Mouse (Mus musculus): Measurements from ENCODE around the gene Palmd.

Palmd gene

DNA sequence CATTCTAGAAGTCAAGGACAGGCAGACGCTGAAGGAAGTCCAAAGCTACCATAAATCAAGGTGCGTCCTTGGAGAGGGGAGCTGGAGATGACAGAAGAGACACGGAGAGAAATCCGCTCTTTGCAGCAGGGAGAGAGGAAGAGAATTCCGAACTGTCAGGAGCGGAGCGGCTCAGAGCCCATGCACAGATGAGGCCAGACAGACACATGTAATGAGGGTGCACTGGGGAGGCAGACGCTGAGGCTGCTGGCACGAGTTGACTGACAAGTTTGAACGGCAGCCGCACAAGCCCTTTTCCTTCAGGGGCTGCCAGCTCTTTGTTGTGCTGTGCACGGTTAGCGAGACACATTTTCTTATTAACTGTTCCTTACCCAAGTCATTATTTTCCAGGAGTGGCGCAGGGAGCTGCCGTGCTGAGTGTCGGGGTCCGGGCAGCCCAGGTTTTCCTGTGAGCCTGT lies at the start of gene Palmd:
Gene Palmd (minus strand): TSS at position 448 of the 458 bp plus-strand sequence.
- DNase-seq (ENCODE audit: low spot score), result peak; percentile 66

DNA sequence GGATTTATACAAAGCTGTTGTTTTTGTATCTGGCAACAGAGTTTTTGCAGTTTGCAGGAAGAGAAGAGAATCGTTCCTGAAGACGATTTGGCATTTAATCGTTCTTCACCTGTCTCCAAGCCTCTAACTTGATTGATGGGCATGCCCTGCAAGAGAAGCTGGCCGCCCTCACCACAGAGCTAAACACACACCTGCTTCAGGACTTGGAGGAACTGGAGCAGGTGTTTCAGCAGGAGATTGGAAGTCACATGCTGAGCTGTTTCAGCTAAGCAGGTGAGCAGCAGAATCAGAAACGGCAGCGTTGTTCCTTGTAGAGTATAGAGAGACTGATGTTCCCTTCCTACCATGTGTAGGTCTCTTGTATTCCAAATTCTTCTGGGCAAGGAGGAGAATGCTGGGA lies 41.4 kb upstream of the Palmd start:
- DNase-seq (ENCODE audit: low spot score), result no peak

DNA sequence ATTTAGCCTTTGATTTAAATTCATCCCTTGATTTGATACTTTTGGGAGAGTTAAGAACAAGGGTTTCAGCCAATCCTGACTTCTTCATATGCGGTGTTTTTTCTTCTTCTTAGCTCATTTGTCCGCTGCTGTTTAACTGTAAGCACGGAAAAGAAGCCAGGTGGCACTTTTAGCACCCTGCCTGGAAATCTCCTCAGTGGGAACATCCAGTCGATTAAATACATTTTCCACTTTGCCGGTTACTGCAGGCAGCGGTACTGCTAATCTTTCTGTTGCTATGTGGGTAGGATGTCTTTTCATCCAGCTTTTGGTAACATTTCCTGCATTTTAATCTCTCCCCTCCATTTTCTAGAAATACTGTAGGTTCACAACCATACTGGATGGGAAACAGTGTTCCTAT lies 38.6 kb upstream of the Palmd start:
- no peak for DNase-seq (ENCODE audit: low spot score)

DNA sequence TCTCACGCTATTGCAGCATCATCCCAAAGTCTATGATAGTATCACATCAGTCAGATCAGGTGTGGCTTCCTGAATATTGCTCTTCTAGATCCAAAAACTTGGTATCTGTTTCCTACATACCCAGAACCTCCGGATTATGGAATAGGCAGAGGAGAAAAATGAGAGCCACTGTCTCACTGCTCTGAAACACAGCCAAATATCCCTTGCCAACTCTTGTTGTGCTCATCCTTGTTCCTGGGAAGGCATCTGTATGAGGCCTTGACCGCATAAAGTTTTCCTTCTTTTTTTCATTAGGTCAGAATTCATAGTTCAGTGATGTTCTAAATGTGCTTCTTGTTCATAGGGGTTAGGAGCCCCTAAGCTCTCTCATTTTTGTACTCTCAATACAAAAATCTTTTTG lies 37.8 kb upstream of the Palmd start:
- no peak for DNase-seq (ENCODE audit: low spot score)

DNA sequence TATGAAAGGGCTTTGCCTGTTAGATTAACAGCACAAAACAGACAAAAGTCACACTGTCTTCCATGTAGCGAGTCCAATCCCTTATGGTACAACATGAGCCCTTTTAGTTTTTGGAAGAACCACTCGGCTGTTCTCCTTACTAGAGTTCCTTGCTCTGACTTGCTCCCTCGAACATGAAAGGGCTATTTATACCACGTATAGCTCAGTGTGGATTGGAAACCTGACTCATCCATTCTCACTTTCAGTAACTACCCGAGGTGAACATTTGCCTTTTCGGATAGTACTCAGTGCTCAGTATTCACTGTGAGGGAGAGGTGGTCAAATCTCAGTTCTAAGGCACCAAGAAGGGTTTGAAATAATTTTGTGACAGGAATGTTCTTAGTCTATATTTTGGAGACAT lies 34.6 kb upstream of the Palmd start:
- no peak for DNase-seq (ENCODE audit: low spot score)

DNA sequence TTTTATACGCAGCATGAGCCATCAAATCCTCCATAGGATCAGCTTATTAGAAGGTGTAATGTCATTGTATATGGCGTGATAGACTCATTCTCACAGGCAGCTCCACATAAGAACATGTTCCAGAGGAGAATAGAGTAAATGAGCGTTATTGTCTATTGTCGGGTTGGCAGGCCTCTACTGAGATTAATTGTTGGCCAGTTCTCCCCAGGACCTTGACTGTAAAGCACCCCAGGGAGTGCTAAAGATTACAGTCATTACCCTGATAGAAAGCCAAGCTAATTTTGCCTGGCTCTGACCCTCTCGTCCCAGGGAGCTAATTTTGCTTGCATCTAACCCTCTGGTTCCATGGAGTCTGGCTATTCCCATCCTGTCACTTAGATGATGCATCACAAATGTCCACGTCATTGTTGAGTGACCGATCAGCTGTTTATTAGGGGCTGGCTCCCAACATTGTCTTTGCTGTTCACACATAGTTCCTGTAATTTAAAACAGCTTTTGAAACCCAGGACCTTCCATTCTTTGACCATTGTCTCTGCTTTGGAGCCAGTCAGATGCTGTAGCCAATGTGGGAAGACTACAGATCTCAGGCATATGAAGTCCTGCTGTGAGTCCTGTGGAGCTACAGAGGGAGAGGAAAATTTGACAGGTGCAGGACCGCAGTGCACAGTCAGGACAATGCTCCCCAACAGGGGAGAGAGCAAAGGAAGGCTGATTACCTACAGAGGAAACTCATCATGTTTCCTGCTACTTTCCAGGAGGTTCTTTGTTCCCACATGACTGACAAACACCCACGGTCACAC lies 33.1 kb upstream of the Palmd start:
- DNase-seq (ENCODE audit: low spot score), result no peak

DNA sequence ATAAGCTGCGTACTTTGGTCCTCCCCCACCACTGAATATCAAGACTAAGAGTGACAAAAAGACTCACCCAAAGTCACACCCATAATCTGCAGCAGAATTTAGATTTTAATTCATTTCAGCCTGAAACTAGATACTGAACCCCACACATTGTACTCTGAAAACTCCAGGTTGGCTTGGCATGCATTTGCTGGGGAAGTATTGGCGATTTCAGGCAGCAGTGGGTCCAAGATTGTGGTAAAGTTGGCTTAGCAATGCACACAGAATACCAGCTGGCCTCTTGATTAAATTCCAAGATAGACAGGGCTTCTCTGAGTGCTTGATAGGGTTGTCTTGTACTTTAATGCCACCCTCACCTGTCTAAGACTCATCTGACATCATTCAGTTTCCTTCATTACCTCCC lies 24.2 kb upstream of the Palmd start:
- no peak for DNase-seq (ENCODE audit: low spot score)

DNA sequence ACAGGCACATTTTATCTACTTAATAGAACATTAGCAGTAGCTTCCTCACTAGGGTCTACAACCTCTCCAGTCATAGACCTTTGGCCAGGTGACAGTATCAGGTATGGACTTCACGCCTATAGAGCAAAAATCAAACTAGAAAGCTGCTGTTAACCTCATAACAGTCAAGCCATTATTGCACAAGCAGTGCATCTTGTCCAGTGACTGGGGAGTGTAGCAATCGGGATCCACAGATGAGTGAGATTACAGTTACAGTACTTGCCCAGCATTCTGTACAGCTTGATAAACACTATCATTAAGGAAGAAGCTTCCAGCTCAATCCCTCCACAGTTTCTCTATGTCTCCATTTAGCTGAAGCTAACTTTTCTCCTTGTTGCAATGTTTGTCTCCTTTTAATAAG lies 22.4 kb upstream of the Palmd start:
- DNase-seq (ENCODE audit: low spot score), result no peak

DNA sequence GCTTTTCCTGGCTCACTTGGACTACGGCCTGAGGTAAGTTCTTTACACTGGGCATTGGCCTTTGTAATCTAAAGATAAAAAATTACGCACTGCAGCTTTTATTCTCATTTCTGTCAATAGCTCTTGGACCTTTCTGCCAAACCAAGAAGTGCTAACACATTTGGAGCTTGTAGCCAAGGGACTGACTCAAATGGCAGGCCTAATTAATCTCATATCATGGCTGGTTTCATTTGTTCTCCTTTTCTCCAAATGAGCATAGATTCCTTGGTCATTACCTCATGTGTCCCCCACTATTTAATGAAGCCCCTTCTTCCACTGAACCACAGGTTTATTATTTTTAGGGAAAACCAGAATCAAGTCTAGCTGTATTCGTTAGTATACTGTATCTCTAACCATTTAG lies 19.4 kb upstream of the Palmd start:
- DNase-seq (ENCODE audit: low spot score), result no peak

DNA sequence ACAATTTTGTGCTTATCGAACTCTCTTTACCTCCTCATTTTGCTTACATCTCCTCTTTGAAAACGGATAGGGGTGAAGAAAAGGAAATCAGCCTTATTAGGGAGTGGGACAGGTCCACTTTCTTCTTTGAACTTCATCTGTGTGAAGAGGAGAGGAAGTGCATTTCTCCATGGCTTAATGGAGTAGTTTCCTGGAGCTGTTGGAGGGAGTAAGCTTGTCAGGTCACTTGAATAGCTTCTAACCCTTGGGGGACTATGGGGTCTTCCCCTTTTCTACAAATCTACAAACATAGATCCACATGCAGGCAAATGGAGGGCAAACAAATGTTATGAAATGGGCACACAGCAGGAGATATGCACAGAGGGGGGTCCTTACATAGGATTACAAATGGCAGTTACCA lies 17.7 kb upstream of the Palmd start:
- no peak for DNase-seq (ENCODE audit: low spot score)

DNA sequence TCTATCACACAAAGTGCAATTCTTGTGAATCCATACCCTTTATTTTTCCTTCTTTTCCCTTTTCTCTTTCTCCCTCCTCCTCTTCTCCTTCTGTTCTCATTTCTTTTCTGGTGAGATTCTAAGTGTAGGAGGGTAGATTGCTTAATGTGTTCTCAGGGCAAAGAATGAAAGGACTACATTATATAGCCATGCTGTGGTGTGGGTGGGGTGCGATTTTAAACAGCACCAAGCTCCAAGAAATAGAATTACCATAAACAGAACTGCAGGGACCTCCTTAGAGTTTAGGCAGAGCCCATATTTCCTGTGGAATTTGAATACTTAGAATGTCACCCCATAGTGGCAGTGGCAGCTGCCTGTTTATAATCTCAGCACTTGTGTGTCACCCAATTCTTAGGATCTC lies 17.0 kb upstream of the Palmd start:
- DNase-seq (ENCODE audit: low spot score), result no peak

DNA sequence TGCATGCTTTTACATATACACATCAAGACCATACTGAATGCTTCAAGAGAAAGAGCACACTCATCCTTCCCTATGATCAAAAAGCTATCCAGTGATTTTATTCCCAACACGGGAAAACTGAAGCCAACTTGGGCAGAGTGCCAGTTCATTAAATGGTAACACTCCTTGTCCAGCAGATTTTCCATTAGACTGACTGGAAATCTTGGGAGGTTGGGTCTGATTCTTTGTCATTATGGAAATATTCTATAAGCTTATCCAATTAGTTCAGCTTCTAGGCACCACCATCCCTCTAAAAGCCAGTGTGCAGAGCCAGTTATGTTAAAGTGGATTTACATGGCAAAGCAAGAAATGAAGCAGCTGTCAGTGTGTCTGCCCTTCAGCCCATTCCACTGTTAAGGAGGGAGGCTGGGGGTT lies 16.3 kb upstream of the Palmd start:
- DNase-seq (ENCODE audit: low spot score), result no peak

DNA sequence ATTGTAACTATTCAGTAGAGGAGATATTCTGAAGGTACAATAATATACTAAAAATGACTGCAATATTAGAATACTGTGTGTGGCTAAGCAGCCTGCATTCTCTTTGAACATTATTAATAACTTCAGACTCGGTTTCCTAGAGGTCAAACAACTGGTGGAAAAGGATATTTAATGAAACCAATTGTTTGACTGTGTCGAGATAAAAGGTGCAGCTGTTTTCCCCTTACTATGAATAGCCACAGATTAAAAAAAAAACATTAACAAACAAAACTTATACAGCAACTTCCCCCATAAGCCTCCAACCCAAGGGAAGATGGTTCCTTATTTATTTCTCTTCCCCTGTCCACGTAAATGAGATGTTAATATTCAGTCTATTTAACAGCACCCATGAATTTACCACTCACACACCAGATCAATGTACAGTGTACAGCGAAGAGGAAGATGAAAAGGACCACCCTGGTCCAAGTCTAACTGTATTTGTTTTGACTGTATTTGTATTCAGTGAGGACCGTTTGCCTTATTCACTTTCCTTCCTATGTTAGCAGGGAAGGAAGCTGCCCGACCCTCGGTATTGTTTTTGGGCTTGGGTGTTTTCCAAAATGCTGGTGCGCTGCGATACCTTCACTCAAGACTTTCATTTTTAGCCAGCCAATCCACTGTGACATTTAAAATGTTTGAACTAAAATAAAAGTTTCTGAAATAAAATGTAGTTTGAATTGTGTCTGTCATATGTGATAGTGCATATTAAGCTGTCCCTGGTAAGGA lies 13.2 kb upstream of the Palmd start:
- no peak for DNase-seq (ENCODE audit: low spot score)

DNA sequence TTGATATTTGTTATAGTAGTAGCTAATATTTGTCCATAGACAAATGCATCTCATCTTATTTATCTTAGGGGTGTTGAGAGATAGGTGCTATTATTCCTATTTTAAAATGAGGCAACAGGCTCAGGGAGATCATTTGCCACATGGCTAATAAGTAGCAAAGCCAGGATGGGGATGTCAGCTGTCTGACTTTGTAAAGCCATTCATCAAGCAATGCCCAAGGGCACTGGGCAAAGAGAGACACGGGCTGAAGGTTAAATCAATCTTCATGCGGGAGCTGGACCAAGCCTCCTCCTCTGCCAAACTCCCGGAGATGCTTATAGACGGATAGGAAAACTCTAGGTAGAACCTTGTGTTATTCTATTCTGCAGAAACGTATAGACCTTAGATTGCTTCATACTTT lies 999 bp upstream of the Palmd start:
- no peak for DNase-seq (ENCODE audit: low spot score)

DNA sequence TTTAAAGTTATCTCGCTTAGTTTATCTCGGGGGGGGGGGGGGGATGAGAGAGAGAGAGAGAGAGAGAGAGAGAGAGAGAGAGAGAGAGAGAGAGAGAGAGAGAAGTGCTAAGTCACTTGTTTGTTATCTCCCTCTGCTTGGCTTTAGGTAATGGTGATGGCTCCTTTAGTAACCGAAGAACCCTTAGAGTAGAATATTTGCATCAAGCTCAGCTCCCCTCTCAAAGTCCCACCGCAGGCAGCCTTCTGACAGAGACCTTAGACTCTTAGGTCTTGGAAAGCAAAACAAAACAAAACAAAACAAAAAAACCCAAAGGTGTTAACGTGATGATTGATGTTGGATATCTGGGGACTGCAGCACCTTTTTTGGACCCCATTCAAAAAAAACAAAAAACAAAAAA lies 216 bp upstream of the Palmd start:
- DNase-seq (ENCODE audit: low spot score), result no peak

DNA sequence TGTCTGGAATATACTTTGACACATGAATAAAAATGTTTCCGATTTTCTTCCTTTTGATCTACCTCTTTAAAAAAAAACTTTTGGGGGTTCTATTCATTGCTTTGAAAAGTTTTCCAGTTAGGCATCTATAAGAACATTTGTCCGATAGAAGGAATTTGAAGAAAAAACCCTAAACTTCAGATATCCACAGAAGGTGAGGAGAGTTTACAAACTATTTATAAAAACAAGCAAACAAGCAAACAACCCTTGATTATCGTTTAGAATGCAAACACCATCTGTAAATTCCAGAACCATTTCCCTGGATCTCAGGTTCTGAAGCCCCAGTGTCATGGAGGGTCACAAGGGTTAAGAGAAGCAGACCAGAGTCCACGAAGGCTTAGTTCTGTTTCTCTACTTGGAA lies 820 bp downstream of the Palmd start, which contains the start of gene 4930455H04Rik:
Gene 4930455H04Rik (plus strand): TSS at position 301 of the 400 bp plus-strand sequence.
- DNase-seq (ENCODE audit: low spot score), result no peak

DNA sequence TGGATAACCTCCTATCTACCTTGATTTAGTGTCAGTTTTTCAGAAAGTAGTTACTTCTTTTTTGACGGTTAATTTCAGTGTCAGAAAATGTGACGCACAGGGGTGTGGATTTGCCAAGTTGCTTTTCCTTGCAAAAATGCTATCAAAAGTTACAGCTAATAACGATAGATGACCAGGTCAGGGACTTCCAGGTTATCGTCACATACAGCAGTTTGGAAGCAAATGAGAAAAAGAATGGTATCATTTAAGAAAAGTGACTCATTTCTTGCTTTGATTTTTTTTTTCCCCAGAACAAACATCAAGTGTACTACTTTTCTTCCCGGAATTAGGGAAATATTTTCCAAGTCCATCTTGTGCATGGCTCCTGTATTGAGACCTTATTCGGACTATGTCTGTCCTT lies 1.4 kb downstream of the Palmd start:
- no peak for DNase-seq (ENCODE audit: low spot score)

DNA sequence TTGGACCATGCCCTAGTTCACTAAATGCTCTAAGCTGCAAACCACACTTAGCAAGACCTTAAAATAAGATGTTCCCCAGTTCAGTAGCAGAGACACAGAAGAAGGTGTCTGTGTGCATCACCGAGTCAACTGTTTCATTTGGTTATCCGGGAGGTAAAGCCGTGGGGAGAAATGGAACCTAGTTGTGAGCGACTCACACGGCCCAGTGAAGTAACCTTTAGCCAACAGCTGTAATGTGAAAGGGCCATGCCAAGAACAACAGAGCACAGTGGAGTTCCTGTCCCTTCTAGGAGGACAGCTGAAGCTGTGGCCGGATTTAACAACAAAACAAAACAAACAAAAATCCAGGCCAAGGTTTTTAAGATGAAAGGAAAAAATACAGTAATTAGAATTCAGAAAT lies 2.0 kb downstream of the Palmd start:
- no peak for DNase-seq (ENCODE audit: low spot score)

DNA sequence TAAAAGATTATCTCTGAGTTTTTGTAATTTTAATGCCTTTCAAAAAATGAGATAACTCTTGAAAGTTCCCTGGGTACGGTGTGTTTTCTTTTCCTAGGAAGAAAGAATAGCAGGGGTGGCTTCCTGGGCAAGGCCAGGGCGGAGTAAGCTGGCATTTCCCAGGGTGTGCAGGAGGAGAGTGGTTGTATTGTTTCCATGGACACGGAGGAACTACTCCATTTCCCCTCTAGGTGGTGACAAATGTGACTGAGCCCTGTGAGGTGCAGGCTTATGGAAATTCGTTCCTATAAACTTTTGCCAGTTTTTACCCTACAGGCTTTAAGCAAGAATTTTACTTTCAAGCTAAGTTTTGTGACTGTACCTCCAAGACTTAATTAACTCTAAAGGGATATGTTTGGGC lies 2.6 kb downstream of the Palmd start:
- DNase-seq (ENCODE audit: low spot score), result peak; percentile 80

DNA sequence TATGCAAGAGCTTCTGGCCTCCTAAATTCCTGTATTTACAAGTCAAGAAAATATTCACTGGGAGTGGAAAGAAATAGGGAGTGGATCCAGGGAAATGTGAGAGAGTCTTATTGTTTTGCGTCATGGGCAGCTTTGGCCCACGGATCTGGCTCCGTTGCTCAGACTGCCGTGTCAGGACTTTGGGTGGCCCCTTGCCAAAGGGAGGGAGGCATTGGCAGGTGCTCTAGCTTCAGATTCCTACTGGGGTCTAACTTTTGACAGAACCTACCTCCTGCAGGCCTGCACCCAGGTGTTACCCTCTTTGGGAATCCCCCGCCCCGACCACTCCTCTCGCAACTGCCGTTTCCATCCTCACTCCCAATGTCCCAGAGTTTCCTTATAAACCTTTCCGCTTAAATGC lies 4.4 kb downstream of the Palmd start:
- no peak for DNase-seq (ENCODE audit: low spot score)

DNA sequence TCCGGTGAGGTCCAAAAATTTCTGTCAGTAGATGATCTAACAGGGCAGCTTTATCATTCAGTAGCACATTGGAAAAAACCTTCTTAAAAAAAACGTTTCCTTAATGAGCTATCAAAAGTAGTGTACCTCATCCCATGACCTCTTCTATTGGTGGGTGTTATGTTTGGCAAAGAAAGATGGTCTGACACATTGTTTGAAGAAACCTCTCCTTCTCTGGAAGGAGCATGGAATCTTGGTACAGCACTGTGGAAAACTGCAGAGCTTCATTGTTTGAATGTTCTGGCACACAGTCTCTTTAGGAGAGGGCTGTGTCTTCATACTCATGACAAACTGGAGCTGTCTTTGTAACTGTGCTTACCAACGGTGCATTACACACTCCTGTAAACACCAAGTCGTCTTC lies 5.6 kb downstream of the Palmd start:
- no peak for DNase-seq (ENCODE audit: low spot score)

DNA sequence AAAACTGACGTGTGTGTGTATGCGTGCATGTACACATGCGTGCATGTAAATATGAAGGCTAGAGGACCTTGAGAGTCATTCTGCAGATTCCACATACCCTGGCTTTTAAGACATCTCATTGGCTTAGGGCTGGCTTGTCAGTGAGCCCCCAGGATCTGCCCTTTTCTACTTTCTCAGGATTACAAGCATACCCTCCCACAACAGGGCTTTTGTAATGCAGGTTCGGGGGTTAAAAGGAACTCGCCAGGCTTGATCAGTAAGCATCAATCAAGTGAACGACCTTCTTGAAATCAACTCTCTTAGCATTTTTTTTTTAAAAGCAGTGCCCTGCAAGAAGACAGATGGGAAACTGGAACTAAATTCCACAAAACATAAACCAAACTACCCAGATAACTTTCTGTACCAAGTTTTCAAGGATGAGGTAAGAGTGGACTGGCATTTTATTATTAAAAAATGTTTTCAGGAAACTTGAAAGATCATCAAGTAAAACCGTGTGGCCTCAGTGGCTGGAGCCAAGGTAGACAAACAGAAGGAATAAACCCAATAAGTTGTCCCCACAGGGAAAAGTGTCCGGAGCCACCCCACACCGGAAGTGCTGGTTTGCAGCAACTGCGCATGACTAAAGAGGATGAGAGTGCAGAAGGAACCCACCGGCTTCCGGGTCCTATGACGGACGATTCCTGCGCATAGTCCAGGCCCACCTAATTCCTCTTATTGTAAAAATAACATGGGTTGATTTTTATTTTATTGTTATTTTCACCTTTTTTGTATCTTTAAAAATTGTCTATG lies 7.2 kb downstream of the Palmd start:
- peak; percentile 29 for DNase-seq (ENCODE audit: low spot score)

DNA sequence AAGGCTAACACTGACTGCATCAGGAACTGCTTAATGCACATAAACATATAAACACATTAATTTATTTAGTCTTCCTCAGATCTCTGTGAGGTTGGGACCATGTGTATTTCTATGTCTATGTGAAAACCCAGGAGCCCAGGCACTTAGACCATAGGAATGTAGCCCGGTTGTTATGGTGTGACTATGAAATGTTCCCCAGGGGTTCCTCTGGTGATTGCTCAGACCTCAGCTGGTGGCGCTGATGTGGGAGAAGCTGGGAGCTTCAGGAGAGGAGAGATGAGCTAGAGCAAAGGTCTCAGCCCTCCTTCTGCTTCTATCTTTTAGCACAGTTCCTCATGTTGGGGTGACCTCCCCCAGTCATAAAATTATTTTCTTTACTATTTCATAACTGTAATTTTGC lies 8.4 kb downstream of the Palmd start:
- no peak for DNase-seq (ENCODE audit: low spot score)
